Mouse (Mus musculus) mesoderm, embryonic 11.5 days (tissue): ENCODE results near the gene Nsg1.

Experiments
- DNase-seq: peaks from one replicate; pipeline ENCODE4 v3.0.0-alpha.2; 2012; ENCODE audit warnings: low read depth, low spot score

Nsg1 gene

GRCm38 (mm10) chr5:38140893-38141292 lies 18.8 kb downstream of the Nsg1 start:
- DNase-seq: no peak

GRCm38 (mm10) chr5:38137163-38137562 lies 22.5 kb downstream of the Nsg1 start:
- DNase-seq: no peak

DNA sequence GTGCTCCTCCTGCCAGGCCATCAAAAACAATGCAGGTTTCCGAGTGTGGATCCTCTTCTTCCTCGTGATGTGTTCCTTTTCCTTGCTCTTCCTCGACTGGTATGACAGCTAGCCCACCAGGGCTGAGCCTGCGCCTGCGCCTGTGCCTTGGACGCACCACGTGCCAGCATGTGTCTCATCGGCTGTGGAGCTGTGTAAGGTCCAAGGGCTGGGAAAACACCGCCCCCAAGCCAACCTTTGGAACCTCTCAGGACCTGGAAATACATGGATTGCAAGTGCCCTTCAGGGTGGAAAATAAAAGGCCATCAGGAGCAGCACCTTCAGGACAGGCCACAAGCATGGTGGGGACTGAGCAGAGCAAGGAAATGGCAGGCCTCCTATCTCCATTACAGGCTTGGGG lies 23.5 kb downstream of the Nsg1 start:
- no peak for DNase-seq

DNA sequence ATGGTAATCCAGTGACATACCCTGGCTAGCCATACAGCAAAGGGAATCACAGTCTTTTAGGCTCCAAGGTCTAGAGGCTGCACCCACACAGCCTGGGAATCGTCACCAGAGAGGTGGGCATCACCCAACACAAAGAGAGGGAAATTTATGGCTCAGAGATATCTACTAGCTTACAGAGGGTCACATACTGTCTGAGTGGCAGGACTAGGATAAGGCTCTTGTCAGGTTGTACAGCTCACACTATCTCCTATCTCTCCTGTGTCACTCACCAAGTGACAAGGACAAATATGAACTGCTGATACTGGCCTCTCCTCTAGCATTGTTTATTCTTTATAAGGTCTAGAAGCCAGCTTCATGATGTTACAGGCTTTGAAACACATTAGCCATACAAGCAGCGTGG lies 30.4 kb downstream of the Nsg1 start:
- DNase-seq: no peak

DNA sequence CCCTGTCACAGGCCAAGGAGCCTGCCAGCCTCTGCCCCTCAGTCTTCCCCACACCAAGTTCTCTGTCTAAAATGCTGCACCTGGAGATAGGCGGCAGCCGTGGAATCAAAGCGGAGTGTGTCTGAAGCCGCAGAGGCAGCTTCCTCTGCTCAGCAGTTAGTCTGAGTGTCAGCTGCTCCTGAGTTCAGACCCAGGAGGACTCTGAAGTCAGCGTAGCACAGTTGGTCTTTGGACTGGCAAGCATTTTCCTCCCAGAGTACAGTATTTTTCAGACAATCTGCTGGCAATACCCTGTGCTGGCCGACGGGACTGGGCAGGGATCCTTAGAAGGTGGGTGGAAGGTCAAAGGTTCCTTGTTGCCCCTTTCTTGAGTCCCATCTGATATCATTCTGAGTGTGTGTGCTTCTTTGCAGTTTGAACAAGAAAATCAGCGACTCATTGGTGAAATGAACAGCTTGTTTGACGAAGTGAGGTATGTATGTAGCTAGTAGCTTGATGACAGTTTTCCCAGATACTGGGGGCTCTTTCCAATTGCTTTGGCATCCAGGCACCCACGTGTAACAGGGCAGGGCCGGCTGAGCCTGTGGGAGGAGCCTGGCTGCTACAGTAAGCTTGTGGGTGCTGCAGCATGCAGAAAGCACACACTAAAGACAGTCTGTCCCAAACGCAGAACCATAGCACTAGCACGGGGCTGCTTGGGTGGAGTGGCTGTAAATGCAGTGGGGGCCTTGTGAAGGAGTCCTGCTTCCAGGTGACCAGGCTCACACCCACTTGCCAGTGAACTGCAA lies 33.0 kb downstream of the Nsg1 start:
- no peak for DNase-seq

DNA sequence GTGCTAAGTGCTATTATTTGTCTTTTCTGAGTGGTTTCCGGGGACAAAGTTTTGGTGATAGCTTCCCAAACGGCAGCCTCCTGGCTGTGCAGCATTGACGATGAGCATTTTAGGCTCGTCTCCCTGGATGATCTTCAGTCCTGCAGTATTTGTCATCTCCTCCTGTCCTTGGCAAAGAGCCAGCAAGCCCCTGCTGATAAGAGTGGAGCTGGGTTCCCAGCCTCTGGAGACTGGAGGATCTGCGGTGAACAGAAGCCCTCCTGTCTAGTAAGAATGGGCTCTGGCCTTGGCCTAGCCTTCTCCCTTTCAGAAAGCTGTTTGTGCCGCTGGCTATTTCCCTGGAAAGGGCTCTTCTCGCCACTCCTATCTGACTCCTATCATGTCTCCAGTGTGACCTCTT lies 38.0 kb downstream of the Nsg1 start:
- DNase-seq: no peak

GRCm38 (mm10) chr5:38119268-38119667 lies 40.4 kb downstream of the Nsg1 start:
- no peak for DNase-seq

DNA sequence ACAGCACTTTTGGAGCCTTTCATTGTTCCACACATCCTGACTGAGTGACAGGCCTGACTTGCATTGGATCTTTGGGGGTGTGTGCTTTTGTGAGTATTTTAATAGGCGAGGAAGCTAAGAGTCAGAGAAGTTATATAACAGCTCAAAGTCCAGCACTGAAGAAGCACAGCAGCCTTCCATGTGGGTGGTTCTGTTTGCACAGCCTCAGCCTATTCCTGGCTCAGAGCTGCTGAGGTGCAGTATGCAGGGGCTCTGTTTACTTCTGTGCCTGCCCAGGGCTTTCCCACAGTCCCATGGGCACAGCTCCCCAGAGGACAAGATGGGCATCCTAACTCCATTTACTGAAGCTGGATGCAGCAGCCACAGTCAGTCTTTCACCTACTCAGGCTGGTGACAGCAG lies 42.7 kb downstream of the Nsg1 start:
- DNase-seq: no peak

GRCm38 (mm10) chr5:38114526-38114925 lies 45.2 kb downstream of the Nsg1 start:
- no peak for DNase-seq

DNA sequence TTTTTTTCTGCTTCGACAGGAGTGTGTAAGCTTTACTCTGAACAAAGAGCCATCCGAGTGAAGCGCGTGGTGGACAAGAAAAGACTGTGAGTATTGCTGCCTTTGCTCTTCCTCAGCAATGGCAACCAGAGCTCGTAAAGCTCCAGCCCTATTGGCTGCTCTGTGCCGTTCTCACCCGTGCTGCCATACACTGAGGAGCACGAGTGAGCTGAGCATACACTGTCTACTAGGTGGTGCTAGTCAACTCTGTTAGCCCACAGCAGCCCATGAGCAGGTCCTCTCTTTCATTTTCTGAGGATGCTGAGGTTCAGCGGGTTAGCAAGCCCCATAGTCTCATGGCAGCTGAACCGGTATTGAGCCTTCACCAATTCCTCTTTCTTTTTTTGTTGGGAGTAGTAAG lies 52.9 kb downstream of the Nsg1 start:
- no peak for DNase-seq

- peak; percentile 66 for DNase-seq
Measured at GRCm38 (mm10) chr5:38106080-38106697, 53.5 kb downstream of the Nsg1 start.

- no peak for DNase-seq
Measured at GRCm38 (mm10) chr5:38102945-38103344, 56.8 kb downstream of the Nsg1 start.

- no peak for DNase-seq
Measured at GRCm38 (mm10) chr5:38099139-38099676, 60.5 kb downstream of the Nsg1 start.

GRCm38 (mm10) chr5:38097501-38098093 lies 62.1 kb downstream of the Nsg1 start:
- DNase-seq: no peak

DNA sequence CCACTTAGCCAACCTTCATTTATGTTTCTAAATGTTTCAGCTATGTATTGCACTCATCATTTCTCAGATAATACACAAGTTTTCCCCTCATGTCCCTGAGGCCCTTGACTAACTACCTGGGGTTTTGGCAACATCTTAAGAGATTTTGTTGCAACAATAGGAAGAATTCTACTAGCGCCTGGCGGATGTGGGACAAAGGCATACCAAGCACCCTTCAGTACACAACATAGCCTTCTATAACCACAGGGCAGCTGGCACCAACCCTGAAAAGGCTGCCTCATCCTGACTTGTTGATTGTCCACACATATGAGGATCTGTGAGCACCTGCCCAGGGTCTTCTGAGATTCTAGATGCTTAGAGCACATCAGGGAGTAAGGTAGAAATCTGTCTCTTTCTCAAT lies 65.4 kb downstream of the Nsg1 start:
- DNase-seq: no peak

DNA sequence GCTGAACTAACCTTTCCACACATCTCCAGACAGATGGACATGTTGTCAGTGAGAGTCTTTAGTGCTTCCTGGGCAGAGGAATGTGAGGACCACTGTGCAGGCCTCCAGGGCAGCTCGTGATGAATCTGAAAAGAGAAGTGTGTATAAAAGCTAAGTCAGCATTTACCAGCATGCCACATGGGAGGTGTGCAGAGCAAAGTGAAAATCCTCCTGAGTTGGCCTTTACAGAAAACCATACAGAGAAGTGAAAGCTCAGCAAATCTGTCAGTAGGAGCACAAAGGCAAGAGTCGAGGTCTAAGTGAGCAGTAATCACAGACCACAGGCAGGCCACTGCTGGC lies 67.8 kb downstream of the Nsg1 start:
- no peak for DNase-seq

DNA sequence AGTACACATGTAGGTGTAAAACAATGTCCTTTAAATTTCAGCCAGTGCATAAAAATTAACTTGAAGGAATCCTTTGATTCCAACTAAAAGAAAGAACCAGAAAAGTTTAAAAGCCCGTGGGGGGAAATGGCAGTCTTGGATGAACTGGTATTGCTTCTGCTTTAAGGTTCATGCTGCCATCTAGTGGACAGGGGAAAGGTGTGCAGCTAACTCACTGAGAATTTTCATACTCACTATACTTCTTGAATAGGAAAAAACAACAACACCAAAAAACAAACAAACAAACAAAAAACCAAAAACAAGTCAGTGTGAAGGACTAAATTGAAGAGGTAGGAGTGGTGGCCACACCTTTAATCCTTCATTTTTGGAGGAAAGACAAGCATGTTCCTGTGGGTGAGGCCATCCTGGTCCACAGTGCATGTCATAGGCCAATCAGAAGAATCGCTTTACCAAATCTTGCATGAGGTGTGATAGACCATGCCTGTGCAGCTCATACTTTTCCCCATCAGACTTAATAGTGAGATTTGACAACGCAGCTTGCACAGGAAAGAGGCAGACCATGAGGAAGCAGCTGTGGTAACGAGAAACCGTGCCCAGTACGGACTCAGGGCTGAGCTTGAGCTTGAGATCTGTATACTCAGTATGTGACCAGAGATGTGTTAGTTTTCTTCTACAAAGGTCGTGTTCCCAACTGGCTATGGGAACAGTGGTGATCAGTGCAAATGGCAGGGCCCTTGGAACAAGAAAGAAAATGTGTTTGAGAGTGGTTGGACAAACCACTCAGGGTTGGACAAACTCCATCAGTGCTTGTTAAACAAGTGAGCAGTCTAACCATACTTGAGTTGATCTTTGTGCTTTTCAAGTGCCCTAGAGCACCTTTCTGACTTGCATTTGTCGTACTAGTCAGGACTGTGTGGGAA lies 68.4 kb downstream of the Nsg1 start:
- peak; percentile 71 for DNase-seq

DNA sequence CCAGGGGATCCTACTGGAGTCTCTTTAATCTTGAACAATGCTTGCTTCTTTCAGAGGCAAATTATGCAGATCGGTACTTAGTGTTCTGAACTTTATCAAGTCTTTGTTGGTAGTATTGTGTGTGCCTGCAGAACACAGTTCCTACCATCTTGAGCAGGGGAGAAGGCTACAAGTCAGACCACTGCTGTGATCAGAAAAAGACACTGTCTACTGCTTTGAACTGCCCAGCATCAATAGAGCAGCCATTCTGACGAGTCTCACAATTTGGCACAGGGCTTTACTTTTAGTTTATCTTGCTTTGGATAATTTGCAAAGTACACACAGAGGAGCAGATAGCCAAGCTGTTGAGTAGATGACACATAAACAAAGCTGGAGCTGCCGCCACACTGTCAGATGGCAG lies 69.1 kb downstream of the Nsg1 start:
- DNase-seq: no peak

DNA sequence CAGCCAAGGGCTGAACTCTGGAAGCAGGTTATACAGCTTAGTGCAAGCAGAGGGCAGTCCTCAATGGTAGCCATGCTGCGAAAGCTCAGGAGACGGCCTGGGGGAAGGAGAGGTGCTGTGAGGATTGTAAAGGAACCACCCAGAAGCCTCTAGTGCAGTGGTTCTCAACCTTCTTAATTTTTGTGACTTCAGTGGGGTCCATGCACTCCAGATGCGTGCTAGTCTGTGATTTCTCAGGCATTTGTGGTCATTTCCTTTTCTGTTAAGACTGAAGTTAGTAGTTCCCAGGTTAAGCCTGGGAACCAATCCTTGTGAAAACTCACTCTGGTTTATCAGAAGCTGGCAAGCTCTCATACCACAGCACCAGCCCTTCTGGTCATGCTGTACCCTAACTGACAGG lies 69.6 kb downstream of the Nsg1 start:
- no peak for DNase-seq
